Mouse (Mus musculus): ENCODE measurements around the gene Tent4b.

DNA sequence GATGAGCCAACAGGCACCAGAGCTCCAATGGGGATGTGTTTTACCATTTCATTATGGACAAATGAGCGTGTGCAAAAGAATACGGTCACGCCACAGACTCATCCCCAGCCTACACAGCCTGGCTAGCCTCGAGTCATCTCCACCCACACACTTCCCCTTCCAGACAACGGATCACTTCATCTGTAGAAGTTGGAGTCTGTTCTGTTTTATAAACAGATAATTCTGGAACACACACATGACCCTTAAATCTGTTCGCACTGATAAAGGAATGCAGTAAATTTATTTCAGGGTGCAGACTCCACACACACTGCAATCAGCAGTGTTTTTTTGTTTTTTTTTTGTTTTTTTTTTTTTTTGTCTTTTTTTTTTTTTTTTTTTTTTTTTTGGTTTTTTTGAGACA is 80.7 kb downstream of the Tent4b start:
- TF ChIP-seq CTCF (IDR thresholded peaks at IDR 0.05) (no peak), EP300 (IDR thresholded peaks at IDR 0.05) (no peak)
